26 mouse cellular contexts compared by ENCODE assay signal in the genomic region with DNA sequence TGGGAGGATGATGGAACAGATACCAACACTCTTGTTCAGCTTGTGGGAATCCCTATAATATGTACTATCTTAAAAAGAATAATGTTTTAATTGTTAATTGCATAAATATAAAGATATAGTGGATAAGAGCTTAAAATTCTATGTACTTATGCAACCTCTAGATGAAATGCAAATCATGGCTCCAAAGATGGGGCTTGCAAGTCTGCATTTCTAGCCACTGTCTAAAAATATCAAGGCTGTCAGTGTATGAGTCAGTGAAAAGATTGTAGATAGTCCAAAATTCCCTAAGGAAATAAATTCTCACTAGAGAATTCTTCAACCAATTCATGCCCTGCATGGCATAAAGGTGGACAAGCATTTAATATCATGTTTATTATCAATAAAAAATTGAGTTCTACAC.
"Had no signal": no experiment of that assay in that cellular context is flagged by ENCODE, and none has a peak within 500 bp of the region (broad histone marks: within the 10 kb centered on the region; RNA-seq: fewer than 3 reads in every experiment).

No protein-coding gene starts in this region.

- H3K4me1 ChIP-seq: heart, embryonic 12.5 days; hindbrain, embryonic 10.5 days; hindbrain, embryonic 12.5 days; intestine, embryonic 15.5 days; limb, embryonic 13.5 days; limb, embryonic 15.5 days; liver, embryonic 12.5 days had no signal

- H3K27ac ChIP-seq: heart, adult 2 months; hindbrain, embryonic 10.5 days; hindbrain, embryonic 12.5 days; hindbrain, embryonic 14.5 days; intestine, embryonic 15.5 days; layer of hippocampus, adult 2 months; limb, embryonic 13.5 days; limb, embryonic 15.5 days; liver, embryonic 12.5 days; liver, embryonic 14.5 days had no signal

- ATAC-seq: forebrain, postnatal 0 days; hindbrain, embryonic 16.5 days; inflammation-experienced regulatory T-cells, adult 6 months; intestine, embryonic 15.5 days; intestine, postnatal 0 days; liver, embryonic 12.5 days had no signal

- DNase-seq: forebrain, postnatal 0 days; gastrocnemius, postnatal 14 days; gastrocnemius, postnatal 36 days; heart, adult 11 months; heart, adult 2 months; heart, postnatal 10 days; heart, postnatal 4 days; kidney, adult 18-20 months; kidney, adult 8-10 months; kidney, postnatal 10 days; kidney, postnatal 25 days; kidney, postnatal 4 days; left cerebral cortex, postnatal 4 days had no signal

- H3K9me3 ChIP-seq: heart, embryonic 12.5 days; hindbrain, embryonic 10.5 days; hindbrain, embryonic 12.5 days; intestine, embryonic 15.5 days; limb, embryonic 13.5 days; limb, embryonic 15.5 days; liver, embryonic 12.5 days had no signal

- H3K27me3 ChIP-seq: heart, embryonic 12.5 days; hindbrain, embryonic 12.5 days; intestine, embryonic 15.5 days; limb, embryonic 13.5 days; limb, embryonic 15.5 days; liver, embryonic 12.5 days had no signal

- H3K36me3 ChIP-seq: heart, embryonic 12.5 days; hindbrain, embryonic 10.5 days; hindbrain, embryonic 12.5 days; intestine, embryonic 15.5 days; limb, embryonic 13.5 days; limb, embryonic 15.5 days; liver, embryonic 12.5 days had no signal

- H3K4me3 ChIP-seq: heart, adult 2 months; heart, embryonic 12.5 days; hindbrain, embryonic 10.5 days; hindbrain, embryonic 12.5 days; intestine, embryonic 15.5 days; layer of hippocampus, adult 2 months; limb, embryonic 13.5 days; limb, embryonic 15.5 days; liver, embryonic 12.5 days had no signal
